Mouse (Mus musculus): ENCODE results near the gene Gpx1. TPM values are rescaled to one million over a fixed set of nuclear protein-coding genes. Genes with fewer than 3 reads are reported as not detected.
A peak's percentile ranks its signal among the peaks of the same experiment; 100 is the strongest.
"Not testable (repeated sequence)": the region's sequence is repeated elsewhere in the genome, so short reads cannot be mapped to it uniquely, and the experiment has no call there.

The Gpx1 gene
- polyA plus RNA-seq (2017; shearing (Covaris generic)) = 100 to 1,000 TPM; 464 to 565 TPM

- peak; percentile 94 for ATAC-seq
These were observed at the start of gene Gpx1 for GRCm38 (mm10) chr9:108338886-108339781. Gene Gpx1 (plus strand): TSS chr9:108338903.

DNA sequence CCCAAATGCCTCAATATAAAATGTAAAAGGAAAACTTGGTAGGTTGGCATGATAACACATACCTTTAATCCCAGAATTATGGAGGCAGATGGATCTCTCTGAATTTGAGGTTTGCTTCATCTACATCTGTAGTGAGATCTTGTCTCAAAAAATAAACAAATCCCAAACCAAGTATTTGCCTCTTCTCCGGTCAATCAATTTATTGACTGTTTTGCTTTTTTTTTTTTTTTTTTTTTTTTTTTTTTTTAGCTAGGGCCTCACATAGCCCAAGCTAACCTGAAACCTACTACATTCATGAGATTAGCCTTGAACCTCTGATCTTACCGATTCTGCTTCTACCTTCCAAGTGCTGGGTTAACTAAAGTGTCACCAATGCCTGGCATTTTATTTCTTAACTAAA is 49.4 kb upstream of the Gpx1 start:
- no peak for ATAC-seq

GRCm38 (mm10) chr9:108290016-108290750 is 48.5 kb upstream of the Gpx1 start, which contains the start of gene Nicn1:
Gene Nicn1 (plus strand): TSS chr9:108290429.
- ATAC-seq = peak; percentile 100

DNA sequence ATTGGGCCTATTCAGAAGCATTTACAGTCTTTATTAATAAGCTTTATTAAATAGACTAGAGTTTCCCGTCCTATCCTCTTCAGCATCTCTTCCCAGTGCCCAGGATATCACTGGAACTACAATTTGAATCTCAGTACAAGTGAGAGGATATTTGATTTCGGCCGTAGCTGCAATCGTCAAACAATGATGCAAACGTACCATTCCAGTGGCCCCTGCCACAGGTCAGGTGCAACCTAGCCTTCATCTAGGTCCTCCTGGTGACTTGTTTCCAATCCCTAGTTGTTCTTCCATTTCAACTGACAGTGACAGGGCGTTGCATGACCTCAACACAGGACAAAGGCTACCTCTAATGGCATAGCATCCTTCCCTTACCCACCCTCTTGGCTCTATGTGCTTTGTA is 47.9 kb upstream of the Gpx1 start:
- ATAC-seq = no peak

DNA sequence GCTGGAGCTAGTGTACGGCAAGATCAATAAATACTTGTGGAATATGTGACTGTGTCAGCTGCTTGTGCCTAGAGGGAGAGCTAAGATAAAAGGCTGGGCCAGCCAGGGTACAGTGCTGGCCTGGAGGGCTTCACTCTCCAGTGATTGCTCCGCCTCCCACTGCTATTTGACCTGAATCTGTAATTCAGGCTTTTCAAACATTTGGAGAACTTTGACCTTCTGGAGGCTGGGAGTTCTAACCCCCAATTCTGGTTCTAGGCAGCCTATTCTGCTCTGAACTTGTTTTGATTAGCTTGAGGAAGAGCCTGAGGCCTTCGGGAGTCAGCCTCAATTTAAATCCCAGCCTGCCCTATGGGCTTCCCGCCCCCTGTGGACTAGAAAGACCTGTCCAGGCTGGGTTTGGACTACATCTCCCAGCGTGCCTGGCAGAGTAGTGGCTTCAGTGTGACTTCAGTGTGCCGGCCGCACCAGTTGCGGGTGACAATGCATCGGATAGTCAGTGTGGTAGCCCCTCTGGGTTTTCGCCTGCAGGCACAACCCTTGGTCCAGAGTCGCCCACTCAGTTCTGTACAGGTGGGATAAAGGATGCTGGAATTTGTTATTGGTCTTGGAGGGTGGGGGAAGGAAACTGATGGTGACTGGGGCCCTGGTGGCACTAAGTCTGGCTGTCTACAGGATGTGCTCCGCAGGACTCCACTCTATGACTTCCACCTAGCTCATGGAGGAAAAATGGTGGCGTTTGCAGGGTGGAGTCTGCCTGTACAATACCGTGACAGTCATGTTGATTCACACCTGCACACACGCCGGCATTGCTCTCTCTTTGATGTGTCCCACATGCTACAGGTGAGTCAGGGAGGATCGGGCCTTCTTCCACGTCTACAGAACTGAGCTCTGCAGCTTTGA is 42.0 kb upstream of the Gpx1 start, which contains the start of gene Amt:
Gene Amt (plus strand): TSS at position 401 of the 903 bp plus-strand sequence.
- ATAC-seq = no peak

DNA sequence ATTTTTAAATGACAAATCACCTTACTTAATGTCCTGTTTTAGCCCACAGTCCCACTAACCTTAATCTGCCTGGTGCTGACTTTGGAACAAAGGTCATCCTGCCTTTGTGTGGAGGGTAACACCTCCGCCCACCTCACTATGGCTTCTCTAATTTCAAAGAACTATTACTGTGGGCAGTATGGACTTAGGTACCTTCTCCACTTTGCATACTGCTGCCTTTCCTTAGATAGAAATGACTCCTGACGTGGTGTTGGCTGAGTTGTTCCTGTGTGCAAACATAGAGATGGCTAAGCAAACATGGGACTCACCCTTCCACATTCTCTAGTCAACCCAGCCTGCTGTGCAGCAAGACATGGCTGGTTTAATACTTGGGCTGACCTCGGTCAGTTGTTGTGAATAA is 36.9 kb upstream of the Gpx1 start:
- ATAC-seq = no peak

GRCm38 (mm10) chr9:108304716-108305115 is 34.0 kb upstream of the Gpx1 start:
- ATAC-seq = no peak

DNA sequence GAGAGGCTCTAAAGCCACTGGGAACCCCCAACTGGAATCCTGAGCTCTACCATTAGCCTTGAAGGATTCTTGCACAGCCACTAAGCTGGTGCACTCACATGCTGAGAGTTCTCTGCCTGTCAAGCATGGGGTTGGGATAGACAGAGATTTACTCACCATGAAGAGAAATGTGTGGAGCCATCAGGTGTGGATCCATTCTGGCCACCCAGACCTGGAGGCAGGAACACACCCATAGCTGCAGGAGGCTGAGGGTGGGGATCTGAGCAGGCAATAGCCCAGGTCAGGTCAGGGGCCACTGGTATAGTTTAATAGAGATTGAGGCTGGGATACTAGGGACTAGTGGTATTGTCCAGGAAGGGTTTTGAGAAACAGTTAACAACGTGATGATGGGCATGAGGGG is 33.5 kb upstream of the Gpx1 start:
- ATAC-seq = no peak

- ATAC-seq = peak; percentile 95
These were observed 32.8 kb upstream of the Gpx1 start, which contains the start of the genes Rhoa and Tcta for GRCm38 (mm10) chr9:108305629-108306520. Gene Rhoa (plus strand): TSS chr9:108306129. Gene Tcta (minus strand): TSS chr9:108306160.

- peak; percentile 57 for ATAC-seq
These were observed 32.1 kb upstream of the Gpx1 start for GRCm38 (mm10) chr9:108306571-108306980.

DNA sequence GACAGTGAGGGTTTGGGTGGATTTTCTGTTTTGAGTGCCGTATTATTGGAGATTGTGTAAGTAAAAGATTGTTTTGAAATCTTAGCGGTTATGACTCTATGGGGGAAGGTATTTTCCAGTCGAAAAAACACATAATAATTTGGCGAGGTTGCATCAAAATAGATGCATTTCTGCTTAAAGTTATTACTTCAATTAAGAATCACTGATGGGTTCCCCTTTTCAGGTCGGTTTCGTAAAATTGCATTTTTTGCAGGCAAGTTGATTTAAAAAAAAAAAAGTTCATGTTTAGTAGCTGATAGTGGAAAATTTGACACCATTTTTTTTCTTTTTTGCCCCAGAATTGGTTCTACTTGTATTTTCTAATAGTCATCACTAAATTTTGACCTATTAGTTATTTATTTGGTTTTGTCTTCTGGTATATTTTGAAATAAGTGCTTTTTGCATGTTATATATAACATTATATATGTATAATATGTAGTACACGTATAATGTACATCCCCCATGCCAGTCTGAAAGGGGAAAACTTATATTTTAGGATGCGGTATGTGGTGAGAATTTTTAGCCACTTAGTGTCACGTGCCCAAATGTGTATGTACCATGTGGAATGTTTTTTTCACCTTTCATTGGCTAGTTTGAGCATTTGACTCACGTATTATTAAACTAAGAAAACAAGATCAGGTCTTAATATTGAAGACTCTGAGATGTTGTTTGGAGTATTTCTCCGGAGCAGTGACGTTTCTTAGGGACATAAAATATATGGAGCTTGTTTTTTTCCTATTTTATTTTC is 31.5 kb upstream of the Gpx1 start:
- no peak for ATAC-seq

DNA sequence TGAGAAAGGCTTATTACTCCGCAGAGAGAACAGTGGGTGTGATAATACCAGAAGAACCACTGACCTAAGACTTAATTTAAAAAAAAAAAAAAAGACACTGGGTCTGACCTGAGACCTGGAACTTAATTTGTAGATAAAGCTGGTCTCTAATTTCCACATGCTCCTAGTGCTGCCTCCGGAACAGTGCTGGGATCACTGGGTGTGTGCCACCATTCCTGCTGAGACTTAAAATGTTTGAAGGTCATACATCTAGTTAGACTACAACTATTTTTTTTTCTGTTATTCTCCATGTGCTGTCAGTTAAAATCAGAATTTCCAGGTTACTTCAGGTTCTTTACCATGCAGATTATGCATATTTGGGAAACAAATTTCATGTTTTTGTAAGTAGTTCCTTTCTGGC is 30.6 kb upstream of the Gpx1 start:
- no peak for ATAC-seq

DNA sequence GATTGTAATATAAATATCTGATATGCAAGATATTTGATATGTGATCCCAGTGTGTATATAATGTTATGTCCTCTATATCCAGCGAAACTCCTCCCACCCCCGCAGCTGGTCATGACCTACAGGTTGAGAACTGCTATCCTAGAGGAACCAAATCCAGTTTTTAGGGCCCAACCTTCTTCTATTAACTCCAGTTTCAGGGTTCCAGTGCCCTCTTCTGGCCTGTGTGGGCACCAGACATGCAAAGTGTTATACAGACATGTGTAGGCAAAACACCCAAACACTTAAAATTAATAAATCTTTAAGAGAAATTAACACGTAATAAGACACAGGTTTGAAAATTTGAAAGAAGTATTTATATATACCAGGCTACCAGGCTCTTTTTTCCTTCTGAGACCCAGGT is 21.1 kb upstream of the Gpx1 start:
- ATAC-seq = no peak

DNA sequence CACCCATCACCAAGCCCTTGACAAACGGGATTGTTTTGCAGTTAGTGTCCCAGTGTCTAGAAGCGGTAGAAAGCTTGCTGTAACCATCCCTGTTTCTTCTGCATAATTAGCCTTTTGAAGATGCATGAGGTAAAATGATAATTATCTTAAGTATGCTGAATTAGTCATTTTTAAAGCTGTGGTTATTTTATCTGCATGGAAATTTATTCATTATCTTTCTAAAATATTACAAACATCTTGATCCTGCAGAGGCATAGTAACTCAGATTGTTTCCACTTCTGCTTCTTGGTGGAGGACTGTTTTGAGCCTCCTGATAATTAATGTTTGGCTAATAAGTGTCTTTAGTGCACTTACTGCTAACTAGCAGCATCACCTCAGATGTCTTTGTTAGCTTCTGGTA is 20.2 kb upstream of the Gpx1 start:
- peak; percentile 32 for ATAC-seq

DNA sequence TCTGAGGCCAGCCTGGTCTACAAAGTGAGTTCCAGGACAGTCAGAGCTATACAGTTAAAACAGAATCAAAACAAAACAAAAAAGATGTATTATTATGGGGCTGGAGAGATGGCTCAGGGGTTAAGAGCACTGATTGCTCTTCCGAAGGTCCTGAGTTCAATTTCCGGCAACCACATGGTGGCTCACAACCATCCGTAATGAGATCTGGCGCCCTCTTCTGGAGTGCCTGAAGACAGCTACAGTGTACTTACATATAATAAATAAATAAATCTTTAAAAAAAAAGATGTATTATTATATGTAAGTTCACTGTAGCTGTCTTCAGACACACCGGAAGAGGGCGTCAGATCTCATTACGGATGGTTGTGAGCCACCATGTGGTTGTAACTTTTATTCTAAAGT is 16.6 kb upstream of the Gpx1 start:
- not testable (repeated sequence) for ATAC-seq

- no peak for ATAC-seq
These were observed 13.9 kb upstream of the Gpx1 start for GRCm38 (mm10) chr9:108324784-108325183.

DNA sequence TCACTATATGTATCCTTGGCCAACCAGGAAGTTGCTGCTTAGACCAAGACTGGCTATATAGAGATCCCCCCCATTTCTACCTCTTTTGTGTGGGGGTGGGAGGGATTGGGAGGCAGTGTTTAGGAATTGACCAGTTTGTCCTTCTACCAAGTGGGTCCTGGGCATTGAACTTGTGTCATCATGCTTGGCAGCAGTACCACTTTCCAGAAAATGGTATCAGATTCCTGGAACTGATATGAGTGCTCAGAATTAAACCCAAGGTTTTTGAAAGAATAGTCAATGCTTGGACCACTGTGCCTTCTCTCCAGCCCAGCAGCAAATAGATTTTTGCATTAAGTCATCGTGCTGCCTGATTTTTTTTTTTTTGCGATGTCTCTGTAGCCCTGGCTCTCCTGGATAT is 12.9 kb upstream of the Gpx1 start:
- no peak for ATAC-seq

GRCm38 (mm10) chr9:108337848-108338550 is 704 bp upstream of the Gpx1 start:
- no peak for ATAC-seq

GRCm38 (mm10) chr9:108338551-108338885 is 185 bp upstream of the Gpx1 start:
- no peak for ATAC-seq

DNA sequence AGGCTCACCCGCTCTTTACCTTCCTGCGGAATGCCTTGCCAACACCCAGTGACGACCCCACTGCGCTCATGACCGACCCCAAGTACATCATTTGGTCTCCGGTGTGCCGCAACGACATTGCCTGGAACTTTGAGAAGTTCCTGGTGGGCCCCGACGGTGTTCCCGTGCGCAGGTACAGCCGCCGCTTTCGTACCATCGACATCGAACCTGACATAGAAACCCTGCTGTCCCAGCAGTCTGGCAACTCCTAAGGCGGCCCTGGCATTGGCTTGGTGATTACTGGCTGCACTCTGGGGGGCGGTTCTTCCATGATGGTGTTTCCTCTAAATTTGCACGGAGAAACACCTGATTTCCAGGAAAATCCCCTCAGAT is 1.2 kb downstream of the Gpx1 start:
- ATAC-seq = no peak
